Comparison of ENCODE assay signal across 15 mouse cellular contexts in the genomic region with DNA sequence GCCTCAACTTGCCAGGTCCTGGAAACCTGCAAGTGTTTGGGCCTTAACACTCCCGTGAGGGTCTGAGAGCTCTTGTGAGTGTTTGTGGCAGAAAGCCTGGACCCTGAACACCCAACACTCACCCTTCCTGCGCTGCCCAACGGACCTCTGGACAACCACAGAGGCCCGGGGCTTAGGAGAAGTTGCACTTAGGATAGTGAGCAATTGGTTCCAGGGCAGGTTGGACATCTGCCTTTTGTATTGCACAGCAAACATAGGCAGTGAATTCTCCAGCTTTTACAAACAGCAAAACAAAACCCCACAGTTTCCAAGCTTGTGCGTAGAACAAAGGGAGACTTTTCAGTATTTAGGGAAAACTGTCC. TPM values are rescaled to one million over a fixed set of nuclear protein-coding genes. Genes with fewer than 3 reads are reported as not detected.
DNase-seq lines count a peak whose midpoint lies in the region; ATAC-seq lines count a peak whose summit lies in the region.
"Had no signal": no experiment of that assay in that cellular context is flagged by ENCODE, and none has a peak within 500 bp of the region (broad histone marks: within the 10 kb centered on the region; RNA-seq: fewer than 3 reads in every experiment).

No protein-coding gene starts in this region.

- H3K27me3 ChIP-seq in neural tube, embryonic 11.5 days (ENCODE audit: control insufficient read depth, insufficient read depth, low read length) = peaks cover 82% of the 10 kb centered on the region
- H3K27me3 ChIP-seq in midbrain, embryonic 11.5 days (ENCODE audit: control insufficient read depth, insufficient read depth, low read length) = peaks cover 80% of the 10 kb centered on the region
- peaks cover 79% of the 10 kb centered on the region for H3K27me3 ChIP-seq in intestine, embryonic 15.5 days (replicated peaks)

- DNase-seq in embryo, embryonic 10 days (ENCODE audit: low spot score) = peak; percentile 17
- DNase-seq in embryo, embryonic 11 days = no peak
- DNase-seq in neural tube, embryonic 11.5 days (ENCODE audit: low spot score) = no peak
- no peak for DNase-seq in neural tube, embryonic 10.5 days (ENCODE audit: extremely low spot score, low spot score)
- peak; percentile 96 for DNase-seq in midbrain, embryonic 11.5 days (ENCODE audit: low spot score, missing footprints)
- no peak for DNase-seq in spleen, postnatal 4 days (ENCODE audit: low spot score in 2 of 2)
- DNase-seq in MN1 (ENCODE audit: low spot score) = no peak
- DNase-seq: adrenal gland, adult 2 months; lung, postnatal 36 days had no signal

- peaks cover 6% of the 10 kb centered on the region for H3K4me1 ChIP-seq in neural tube, embryonic 11.5 days (ENCODE audit: control insufficient read depth, insufficient read depth, low read length)
- H3K4me1 ChIP-seq in midbrain, embryonic 11.5 days (ENCODE audit: control insufficient read depth, insufficient read depth, low read length) = peaks cover 31% of the 10 kb centered on the region
- peaks cover 15% of the 10 kb centered on the region for H3K4me1 ChIP-seq in intestine, embryonic 15.5 days (replicated peaks)

- H3K36me3 ChIP-seq in neural tube, embryonic 11.5 days (ENCODE audit: control insufficient read depth, insufficient read depth, low read length) = no peaks in the 10 kb centered on the region
- no peaks in the 10 kb centered on the region for H3K36me3 ChIP-seq in midbrain, embryonic 11.5 days (ENCODE audit: control insufficient read depth, insufficient read depth, low read length)
- no peaks in the 10 kb centered on the region for H3K36me3 ChIP-seq in intestine, embryonic 15.5 days
- H3K36me3 ChIP-seq: embryonic facial prominence, embryonic 15.5 days; heart, embryonic 15.5 days; liver, embryonic 15.5 days had no signal

- ATAC-seq in neural tube, embryonic 11.5 days (ENCODE audit: insufficient read depth, low FRiP score, low TSS enrichment) = no peak
- no peak for ATAC-seq in midbrain, embryonic 11.5 days (ENCODE audit: low FRiP score)
- no peak for ATAC-seq in intestine, embryonic 15.5 days
- ATAC-seq: inflammation-experienced regulatory T-cells, adult 6 months had no signal

- peak overlapping the region; percentile 32; the same call in 1 of the 2 replicates for H3K9ac ChIP-seq in neural tube, embryonic 11.5 days (ENCODE audit: low read length)
- H3K9ac ChIP-seq in midbrain, embryonic 11.5 days (ENCODE audit: low read length) = peak overlapping the region; percentile 42
- no peak overlapping the region for H3K9ac ChIP-seq in intestine, embryonic 15.5 days
- H3K9ac ChIP-seq: embryonic facial prominence, embryonic 15.5 days; heart, embryonic 15.5 days; liver, embryonic 15.5 days had no signal

- H3K4me2 ChIP-seq in neural tube, embryonic 11.5 days (ENCODE audit: low read depth) = peak overlapping the region; percentile 29
- H3K4me2 ChIP-seq in midbrain, embryonic 11.5 days = peak overlapping the region; percentile 39
- no peak overlapping the region for H3K4me2 ChIP-seq in intestine, embryonic 15.5 days (replicated peaks)
- H3K4me2 ChIP-seq: embryonic facial prominence, embryonic 15.5 days; heart, embryonic 15.5 days; liver, embryonic 15.5 days had no signal

- 4% methylated on average over 5 of the region's 5 CpGs for WGBS in neural tube, embryonic 11.5 days
- under 1% methylated on average over 5 of the region's 5 CpGs for WGBS in midbrain, embryonic 11.5 days
- 16% methylated on average over 5 of the region's 5 CpGs for WGBS in intestine, embryonic 15.5 days

- H3K27ac ChIP-seq in neural tube, embryonic 11.5 days (ENCODE audit: low read depth, low read length) = peak overlapping the region; percentile 49; the same call in 1 of the 2 replicates
- H3K27ac ChIP-seq in midbrain, embryonic 11.5 days (ENCODE audit: low read depth, low read length) = peak overlapping the region; percentile 71
- H3K27ac ChIP-seq in intestine, embryonic 15.5 days = no peak overlapping the region
- H3K27ac ChIP-seq: embryonic facial prominence, embryonic 15.5 days; heart, embryonic 15.5 days; kidney, postnatal 0 days; liver, embryonic 15.5 days had no signal

- H3K4me3 ChIP-seq in neural tube, embryonic 11.5 days (ENCODE audit: low read depth, low read length) = no peak overlapping the region; the same call in 1 of the 2 replicates
- H3K4me3 ChIP-seq in midbrain, embryonic 11.5 days (ENCODE audit: low read depth, low read length) = peak overlapping the region; percentile 13; the same call in 1 of the 2 replicates
- no peak overlapping the region for H3K4me3 ChIP-seq in intestine, embryonic 15.5 days (replicated peaks)
- H3K4me3 ChIP-seq: embryonic facial prominence, embryonic 15.5 days; heart, embryonic 15.5 days; liver, embryonic 15.5 days had no signal

- no peaks in the 10 kb centered on the region for H3K9me3 ChIP-seq in neural tube, embryonic 11.5 days (ENCODE audit: control insufficient read depth, low read length)
- H3K9me3 ChIP-seq in midbrain, embryonic 11.5 days (ENCODE audit: control insufficient read depth, low read length) = no peaks in the 10 kb centered on the region
- H3K9me3 ChIP-seq in intestine, embryonic 15.5 days = no peaks in the 10 kb centered on the region
- H3K9me3 ChIP-seq: embryonic facial prominence, embryonic 15.5 days; heart, embryonic 15.5 days; liver, embryonic 15.5 days had no signal

RNA-seq across cellular contexts. Expression of a gene that starts 12.8 kb away (rescaled TPM):
- 5.5 and 6.6 TPM in 2 replicates for polyA plus RNA-seq in neural tube, embryonic 11.5 days (2014; fragmentation: Nextera tagmentation; extraction: Ambion mirVana)
- polyA plus RNA-seq in midbrain, embryonic 11.5 days (2014; fragmentation: Nextera tagmentation; extraction: Ambion mirVana) = 14.7 and 16.8 TPM in 2 replicates
- polyA plus RNA-seq in intestine, embryonic 15.5 days (2015; fragmentation: Nextera tagmentation; extraction: Ambion mirVana) = 3.6 and 4.2 TPM in 2 replicates
- polyA plus RNA-seq: adrenal gland, adult 2 months; embryonic facial prominence, embryonic 15.5 days; heart, embryonic 15.5 days; inflammation-experienced regulatory T-cells, adult 6 months; kidney, postnatal 0 days; liver, embryonic 15.5 days had no signal

Comparison
In these comparisons a context has a peak if more than half of its experiments do, and no peak if none do; other contexts are left out.
1. DNase-seq: peak in embryo, embryonic 10 days (single experiment) and midbrain, embryonic 11.5 days (single experiment); none in embryo, embryonic 11 days (single experiment), neural tube, embryonic 11.5 days (single experiment), neural tube, embryonic 10.5 days (single experiment), spleen, postnatal 4 days (0 of 2) and MN1 (single experiment).